Mouse (Mus musculus) heart, postnatal 4 days (tissue): ENCODE data around the gene Bst1. TPM values are rescaled to one million over a fixed set of nuclear protein-coding genes. Genes with fewer than 3 reads are reported as not detected.

Experiments
- DNase-seq: peaks from one replicate; pipeline ENCODE4 v3.0.0; 2021
- total RNA-seq, 2 experiments: library from RNA; stranded (reverse); gene quantifications; 2 replicates each; pipeline ENCODE4 v1.2.3; 2021

Bst1 gene
- total RNA-seq, 2 experiments from 2014 or later: 0.71 to 2.1 TPM

GRCm38 (mm10) chr5:43814536-43814935, 4.1 kb upstream of the Bst1 start:
- no peak for DNase-seq

- DNase-seq: no peak
Measured at GRCm38 (mm10) chr5:43815769-43816168, 2.9 kb upstream of the Bst1 start.

- no peak for DNase-seq
Measured at GRCm38 (mm10) chr5:43820785-43821184, 2.1 kb downstream of the Bst1 start.

- DNase-seq: no peak
Measured at GRCm38 (mm10) chr5:43821538-43821937, 2.9 kb downstream of the Bst1 start, which contains the start of gene Fbxl5. TSS of gene Fbxl5 (minus strand) at chr5:43821638.

GRCm38 (mm10) chr5:43822199-43822598, 3.5 kb downstream of the Bst1 start:
- DNase-seq: no peak

- DNase-seq: no peak
Measured at GRCm38 (mm10) chr5:43822824-43823223, 4.1 kb downstream of the Bst1 start.

GRCm38 (mm10) chr5:43824580-43824979, 5.9 kb downstream of the Bst1 start:
- DNase-seq: no peak

- no peak for DNase-seq
Measured at GRCm38 (mm10) chr5:43826883-43827282, 8.2 kb downstream of the Bst1 start.

GRCm38 (mm10) chr5:43827366-43827765, 8.7 kb downstream of the Bst1 start:
- DNase-seq: no peak

GRCm38 (mm10) chr5:43836590-43836989, 17.9 kb downstream of the Bst1 start:
- no peak for DNase-seq

GRCm38 (mm10) chr5:43837372-43837771, 18.7 kb downstream of the Bst1 start:
- DNase-seq: peak; percentile 60

GRCm38 (mm10) chr5:43841144-43842010, 22.7 kb downstream of the Bst1 start:
- DNase-seq: peak; percentile 50

- DNase-seq: no peak
Measured at GRCm38 (mm10) chr5:43842011-43842285, 23.3 kb downstream of the Bst1 start.

- DNase-seq: no peak
Measured at GRCm38 (mm10) chr5:43842576-43843155, 24.0 kb downstream of the Bst1 start.

GRCm38 (mm10) chr5:43845083-43845482, 26.4 kb downstream of the Bst1 start:
- DNase-seq: no peak

- no peak for DNase-seq
Measured at GRCm38 (mm10) chr5:43845646-43846045, 27.0 kb downstream of the Bst1 start.

GRCm38 (mm10) chr5:43846227-43846626, 27.5 kb downstream of the Bst1 start:
- DNase-seq: no peak

GRCm38 (mm10) chr5:43847555-43847954, 28.9 kb downstream of the Bst1 start:
- no peak for DNase-seq

- DNase-seq: no peak
Measured at GRCm38 (mm10) chr5:43848275-43848674, 29.6 kb downstream of the Bst1 start.

GRCm38 (mm10) chr5:43853096-43853867, 34.6 kb downstream of the Bst1 start:
- DNase-seq: no peak

- no peak for DNase-seq
Measured at GRCm38 (mm10) chr5:43853868-43854488, 35.3 kb downstream of the Bst1 start.

GRCm38 (mm10) chr5:43855769-43856168, 37.1 kb downstream of the Bst1 start:
- DNase-seq: no peak

GRCm38 (mm10) chr5:43859663-43860062, 41.0 kb downstream of the Bst1 start:
- DNase-seq: no peak
